Comparison of ENCODE assay signal across 24 mouse cellular contexts in the genomic region with DNA sequence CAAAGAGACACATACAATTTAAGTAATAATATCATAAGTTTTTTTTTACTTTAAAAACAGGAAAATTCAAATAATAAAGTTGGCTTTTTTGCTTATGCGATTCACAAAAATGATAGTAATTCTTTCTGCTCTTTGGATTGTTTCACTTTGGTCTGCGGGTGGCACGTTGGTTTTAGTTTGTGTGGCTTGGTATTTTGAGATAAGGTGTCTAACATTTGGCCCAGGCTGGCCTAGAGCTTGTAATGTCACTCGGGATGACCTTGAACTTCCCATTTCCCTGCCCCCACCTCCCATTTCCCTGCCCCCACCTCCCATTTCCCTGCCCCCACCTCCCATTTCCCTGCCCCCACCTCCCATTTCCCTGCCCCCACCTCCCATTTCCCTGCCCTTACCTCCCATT.
"Had no signal": no experiment of that assay in that cellular context is flagged by ENCODE, and none has a peak within 500 bp of the region (broad histone marks: within the 10 kb centered on the region; RNA-seq: fewer than 3 reads in every experiment).

No protein-coding gene starts in this region.

- H3K4me2 ChIP-seq: heart, embryonic 13.5 days; heart, embryonic 15.5 days; hindbrain, embryonic 13.5 days; hindbrain, embryonic 15.5 days; kidney, embryonic 15.5 days; limb, embryonic 13.5 days; limb, embryonic 15.5 days had no signal

- H3K36me3 ChIP-seq: heart, embryonic 10.5 days; heart, embryonic 13.5 days; heart, embryonic 15.5 days; hindbrain, embryonic 13.5 days; hindbrain, embryonic 15.5 days; kidney, embryonic 15.5 days; limb, embryonic 13.5 days; limb, embryonic 15.5 days had no signal

- DNase-seq: gastrocnemius, postnatal 14 days; gastrocnemius, postnatal 36 days; heart, adult 18-20 months; heart, postnatal 14 days; heart, postnatal 36 days; kidney, adult 11 months; kidney, adult 2 months; kidney, adult 9 months; kidney, postnatal 14 days; kidney, postnatal 36 days; layer of hippocampus, adult 9-11 months; layer of hippocampus, postnatal 36 days; left cerebral cortex, postnatal 4 days had no signal

- H3K9ac ChIP-seq: heart, embryonic 13.5 days; heart, embryonic 15.5 days; hindbrain, embryonic 13.5 days; hindbrain, embryonic 15.5 days; kidney, embryonic 15.5 days; limb, embryonic 13.5 days; limb, embryonic 15.5 days had no signal

- H3K27ac ChIP-seq: heart, embryonic 10.5 days; heart, embryonic 13.5 days; heart, embryonic 15.5 days; hindbrain, embryonic 13.5 days; hindbrain, embryonic 15.5 days; hindbrain, postnatal 0 days; kidney, embryonic 15.5 days; kidney, postnatal 0 days; limb, embryonic 13.5 days; limb, embryonic 15.5 days had no signal

- H3K27me3 ChIP-seq: heart, embryonic 13.5 days; heart, embryonic 15.5 days; hindbrain, embryonic 13.5 days; hindbrain, embryonic 15.5 days; kidney, embryonic 15.5 days; limb, embryonic 13.5 days; limb, embryonic 15.5 days had no signal

- H3K9me3 ChIP-seq: heart, embryonic 10.5 days; heart, embryonic 13.5 days; heart, embryonic 15.5 days; hindbrain, embryonic 13.5 days; hindbrain, embryonic 15.5 days; kidney, embryonic 15.5 days; limb, embryonic 13.5 days; limb, embryonic 15.5 days had no signal

- H3K4me3 ChIP-seq: heart, embryonic 10.5 days; heart, embryonic 13.5 days; heart, embryonic 15.5 days; hindbrain, embryonic 13.5 days; hindbrain, embryonic 15.5 days; kidney, embryonic 15.5 days; limb, embryonic 13.5 days; limb, embryonic 15.5 days had no signal

- ATAC-seq: hindbrain, postnatal 0 days; intestine, embryonic 16.5 days had no signal
